Mouse (Mus musculus) heart, embryonic 13.5 days (tissue): ENCODE data around the gene Hscb. TPM values are rescaled to one million over a fixed set of nuclear protein-coding genes. Genes with fewer than 3 reads are reported as not detected.
"Not testable (repeated sequence)": the region's sequence is repeated elsewhere in the genome, so short reads cannot be mapped to it uniquely, and the experiment has no call there.

Experiments used
- ATAC-seq: fragments of 200-750 bp; cut with Nextera tagmentation; 2 replicates; pipeline ENCODE4 v1.8.0; 2017; ENCODE audit warnings: moderate TSS enrichment; ENCODE audit not compliant: insufficient number of reproducible peaks, low FRiP score, low TSS enrichment; ENCODE audit errors: extremely low read depth
- H3K27ac ChIP-seq: fragments of 300-500 bp; sonication (generic); replicated peaks from 2 replicates; pipeline ENCODE4 v1.5.1; 2015; ENCODE audit warnings: moderate library complexity, mild to moderate bottlenecking, inconsistent platforms
- H3K27me3 ChIP-seq: fragments of 300-500 bp; sonication (generic); replicated peaks from 2 replicates; pipeline ENCODE4 v1.6.1; 2015; ENCODE audit warnings: mild to moderate bottlenecking, inconsistent platforms
- H3K36me3 ChIP-seq: fragments of 300-500 bp; sonication (generic); 2 replicates; pipeline ENCODE4 v1.6.1; 2015; ENCODE audit warnings: mild to moderate bottlenecking, inconsistent platforms
- H3K4me1 ChIP-seq: fragments of 300-500 bp; sonication (generic); 2 replicates; pipeline ENCODE4 v1.6.1; 2015; ENCODE audit warnings: inconsistent platforms
- H3K4me2 ChIP-seq: fragments of 300-500 bp; sonication (generic); 2 replicates; pipeline ENCODE4 v1.6.1; 2015; ENCODE audit warnings: inconsistent platforms, mild to moderate bottlenecking, moderate library complexity
- H3K4me3 ChIP-seq: fragments of 300-500 bp; sonication (generic); 2 replicates; pipeline ENCODE4 v1.5.1; 2015; ENCODE audit warnings: moderate library complexity, mild to moderate bottlenecking, inconsistent platforms
- H3K9ac ChIP-seq: fragments of 300-500 bp; sonication (generic); 2 replicates; pipeline ENCODE4 v1.6.1; 2015; ENCODE audit warnings: inconsistent platforms, mild to moderate bottlenecking, moderate library complexity
- H3K9me3 ChIP-seq: fragments of 300-500 bp; sonication (generic); 2 replicates; pipeline ENCODE4 v1.6.1; 2016; ENCODE audit warnings: inconsistent platforms
- WGBS: fragments of 180-500 bp; shearing (Covaris S2); methylation state at CpG from one replicate; pipeline ENCODE4 v1.1.7; 2015; ENCODE audit warnings: mixed read lengths; 5-methylcytosine and 5-hydroxymethylcytosine counted together
- polyA plus RNA-seq: library from polyadenylated mRNA; unstranded; fragments of >200 nt; fragmentation: Nextera tagmentation; extraction: Ambion mirVana; gene quantifications from 2 replicates; pipeline ENCODE4 v1.2.1, GENCODE M21; 2015

Hscb gene
- polyA plus RNA-seq, 1 experiment from 2014 or later: 29.7 TPM

- no peak for ATAC-seq
- H3K36me3 ChIP-seq: peaks cover 51% of the 10 kb centered on the region
- no peak overlapping the region for H3K4me3 ChIP-seq
- peaks cover 29% of the 10 kb centered on the region for H3K4me1 ChIP-seq
- 73% methylated on average over 5 of the region's 5 CpGs for WGBS
- H3K9ac ChIP-seq: no peak overlapping the region
- H3K4me2 ChIP-seq: no peak overlapping the region
- H3K27ac ChIP-seq: peak overlapping the region; percentile 83; the same call in 1 of the 2 replicates
- H3K9me3 ChIP-seq: no peaks in the 10 kb centered on the region
- no peaks in the 10 kb centered on the region for H3K27me3 ChIP-seq
Measured at GRCm38 (mm10) chr5:110860445-110860844, 20.9 kb upstream of the Hscb start.

GRCm38 (mm10) chr5:110859013-110859650 is 19.6 kb upstream of the Hscb start:
- peak overlapping the region; percentile 65 for H3K9ac ChIP-seq
- peak overlapping the region; percentile 36 for H3K4me3 ChIP-seq
- peaks cover 29% of the 10 kb centered on the region for H3K4me1 ChIP-seq
- H3K36me3 ChIP-seq: peaks cover 47% of the 10 kb centered on the region
- H3K27ac ChIP-seq: peak overlapping the region; percentile 83
- no peaks in the 10 kb centered on the region for H3K9me3 ChIP-seq
- ATAC-seq: peak; percentile 51; the same call in 1 of the 2 replicates
- WGBS: 32% methylated on average over 13 of the region's 13 CpGs
- peak overlapping the region; percentile 56 for H3K4me2 ChIP-seq
- H3K27me3 ChIP-seq: no peaks in the 10 kb centered on the region

- H3K9me3 ChIP-seq: no peaks in the 10 kb centered on the region
- no peak for ATAC-seq
- peak overlapping the region; percentile 57 for H3K27ac ChIP-seq
- no peaks in the 10 kb centered on the region for H3K27me3 ChIP-seq
- 26% methylated on average over 5 of the region's 5 CpGs for WGBS
- H3K4me3 ChIP-seq: no peak overlapping the region
- H3K4me1 ChIP-seq: peaks cover 29% of the 10 kb centered on the region
- H3K4me2 ChIP-seq: peak overlapping the region; percentile 27; the same call in 1 of the 2 replicates
- peaks cover 41% of the 10 kb centered on the region for H3K36me3 ChIP-seq
- no peak overlapping the region for H3K9ac ChIP-seq
Measured at GRCm38 (mm10) chr5:110857091-110857490, 17.5 kb upstream of the Hscb start.

GRCm38 (mm10) chr5:110852990-110853389 is 13.4 kb upstream of the Hscb start:
- Histone ChIP-seq H3K27ac (no peak overlapping the region), H3K36me3 (peaks cover 50% of the 10 kb centered on the region), H3K4me3 (no peak overlapping the region), H3K27me3 (no peaks in the 10 kb centered on the region), H3K9me3 (no peaks in the 10 kb centered on the region), H3K4me2 (no peak overlapping the region), H3K4me1 (peaks cover 16% of the 10 kb centered on the region), H3K9ac (no peak overlapping the region)
- no peak for ATAC-seq
- WGBS: 77% methylated on average over 1 of the region's 1 CpGs

- H3K27me3 ChIP-seq: no peaks in the 10 kb centered on the region
- ATAC-seq: no peak
- H3K9me3 ChIP-seq: no peaks in the 10 kb centered on the region
- peak overlapping the region; percentile 87 for H3K4me3 ChIP-seq
- WGBS: 87% methylated on average over 14 of the region's 14 CpGs
- H3K4me2 ChIP-seq: peak overlapping the region; percentile 75
- peaks cover 51% of the 10 kb centered on the region for H3K36me3 ChIP-seq
- H3K4me1 ChIP-seq: peaks cover 26% of the 10 kb centered on the region
- H3K9ac ChIP-seq: no peak overlapping the region
- no peak overlapping the region for H3K27ac ChIP-seq
Measured at GRCm38 (mm10) chr5:110841046-110841862, 1.7 kb upstream of the Hscb start.

GRCm38 (mm10) chr5:110840465-110840864 is 888 bp upstream of the Hscb start:
- no peak for ATAC-seq
- H3K4me1 ChIP-seq: peaks cover 34% of the 10 kb centered on the region
- no peaks in the 10 kb centered on the region for H3K27me3 ChIP-seq
- peak overlapping the region; percentile 77 for H3K27ac ChIP-seq
- peaks cover 43% of the 10 kb centered on the region for H3K36me3 ChIP-seq
- WGBS: 6% methylated on average over 4 of the region's 4 CpGs
- peak overlapping the region; percentile 75 for H3K4me2 ChIP-seq
- peak overlapping the region; percentile 87 for H3K4me3 ChIP-seq
- H3K9ac ChIP-seq: peak overlapping the region; percentile 83
- H3K9me3 ChIP-seq: no peaks in the 10 kb centered on the region

- H3K4me1 ChIP-seq: peaks cover 37% of the 10 kb centered on the region
- peaks cover 30% of the 10 kb centered on the region for H3K36me3 ChIP-seq
- peak overlapping the region; percentile 87 for H3K4me3 ChIP-seq
- peak overlapping the region; percentile 91 for H3K9ac ChIP-seq
- no peaks in the 10 kb centered on the region for H3K27me3 ChIP-seq
- peak overlapping the region; percentile 84 for H3K4me2 ChIP-seq
- 4% methylated on average over 28 of the region's 28 CpGs for WGBS
- no peaks in the 10 kb centered on the region for H3K9me3 ChIP-seq
- ATAC-seq: peak; percentile 44; the same call in 1 of the 2 replicates
- peak overlapping the region; percentile 92 for H3K27ac ChIP-seq
Measured at GRCm38 (mm10) chr5:110839038-110839677, 419 bp downstream of the Hscb start.

GRCm38 (mm10) chr5:110838016-110838415 is 1.6 kb downstream of the Hscb start:
- H3K4me2 ChIP-seq: peak overlapping the region; percentile 84
- not testable (repeated sequence) for ATAC-seq, H3K27me3 ChIP-seq, H3K9me3 ChIP-seq
- peaks cover 26% of the 10 kb centered on the region for H3K36me3 ChIP-seq
- H3K4me1 ChIP-seq: peaks cover 37% of the 10 kb centered on the region
- peak overlapping the region; percentile 87 for H3K4me3 ChIP-seq
- H3K27ac ChIP-seq: peak overlapping the region; percentile 92; the same call in 1 of the 2 replicates
- WGBS: 76% methylated on average over 5 of the region's 5 CpGs
- 0 out of 2 replicates have a peak overlapping the region, but pooled peaks have one; percentile 33 for H3K9ac ChIP-seq

GRCm38 (mm10) chr5:110835959-110836358 is 3.6 kb downstream of the Hscb start:
- 3% methylated on average over 3 of the region's 3 CpGs for WGBS
- 0 out of 2 replicates have a peak, but pooled peaks have one; percentile 5 for ATAC-seq
- H3K9ac ChIP-seq: peak overlapping the region; percentile 62; the same call in 1 of the 2 replicates
- no peaks in the 10 kb centered on the region for H3K9me3 ChIP-seq
- H3K27me3 ChIP-seq: no peaks in the 10 kb centered on the region
- peak overlapping the region; percentile 60 for H3K4me2 ChIP-seq
- H3K4me3 ChIP-seq: peak overlapping the region; percentile 35
- peaks cover 32% of the 10 kb centered on the region for H3K4me1 ChIP-seq
- peak overlapping the region; percentile 57 for H3K27ac ChIP-seq
- peaks cover 21% of the 10 kb centered on the region for H3K36me3 ChIP-seq

- no peaks in the 10 kb centered on the region for H3K27me3 ChIP-seq
- H3K4me1 ChIP-seq: peaks cover 10% of the 10 kb centered on the region
- H3K4me3 ChIP-seq: no peak overlapping the region
- no peak overlapping the region for H3K4me2 ChIP-seq
- H3K9ac ChIP-seq: no peak overlapping the region
- H3K27ac ChIP-seq: no peak overlapping the region
- ATAC-seq: no peak
- WGBS: 85% methylated on average over 5 of the region's 5 CpGs
- H3K36me3 ChIP-seq: peaks cover 36% of the 10 kb centered on the region
- H3K9me3 ChIP-seq: no peaks in the 10 kb centered on the region
Measured at GRCm38 (mm10) chr5:110831036-110831720, 8.4 kb downstream of the Hscb start.
